Mouse (Mus musculus) MEL (cell line): ENCODE measurements around the gene Arhgap9.

ENCODE experiments used
- BHLHE40 ChIP-seq: IDR thresholded peaks from 2 replicates; pipeline ENCODE4 v1.6.1; 2012; ENCODE audit warnings: low read depth, mild to moderate bottlenecking, inconsistent platforms, low read length, improper control_type of control experiment, borderline replicate concordance
- CTCF ChIP-seq, 3 experiments: IDR thresholded peaks in 2 of 3; conservative IDR thresholded peaks in 1 of 3; 2 replicates each; pipeline ENCODE4 v1.5.1; 2011 to 2012; ENCODE audit warnings: low read length in 3 of 3, low read depth in 2 of 3, mild to moderate bottlenecking in 2 of 3, improper control_type of control experiment in 1 of 3, inconsistent platforms in 1 of 3, mixed read lengths in 1 of 3, moderate library complexity in 1 of 3; ENCODE audit not compliant: control insufficient read depth in 1 of 3, insufficient read depth in 1 of 3, poor library complexity in 1 of 3, severe bottlenecking in 1 of 3
- EP300 ChIP-seq, 2 experiments: IDR thresholded peaks; 2 replicates each; pipeline ENCODE4 v1.6.1; 2011; ENCODE audit warnings: improper control_type of control experiment in 2 of 2, low read length in 2 of 2, low read depth in 1 of 2, mild to moderate bottlenecking in 1 of 2
- GABPA ChIP-seq: IDR thresholded peaks from 2 replicates; pipeline ENCODE4 v1.6.1; 2012; ENCODE audit warnings: low read depth, mild to moderate bottlenecking, inconsistent platforms, low read length, improper control_type of control experiment, moderate library complexity
- HCFC1 ChIP-seq: IDR thresholded peaks from 2 replicates; pipeline ENCODE4 v1.6.1; 2012; ENCODE audit warnings: low read depth, mild to moderate bottlenecking, inconsistent platforms, low read length, improper control_type of control experiment, moderate library complexity
- MYC ChIP-seq: IDR thresholded peaks from 2 replicates; pipeline ENCODE4 v1.6.1; 2011; ENCODE audit warnings: low read depth, mild to moderate bottlenecking, low read length, improper control_type of control experiment, moderate library complexity
- POLR2AphosphoS2 ChIP-seq: IDR thresholded peaks from 2 replicates; pipeline ENCODE4 v1.6.1; 2011; ENCODE audit warnings: low read length, improper control_type of control experiment

GRCm38 (mm10) chr10:127336952-127337351, 15.2 kb downstream of the Arhgap9 start:
- no peak for TF ChIP-seq CTCF (IDR thresholded peaks at IDR 0.05 in 2 of 3, conservative IDR thresholded peaks at IDR 0.05 in 1 of 3; ENCODE audit: control insufficient read depth in 1 of 3, insufficient read depth in 1 of 3, low read depth in 2 of 3, low read length in 3 of 3, poor library complexity in 1 of 3, severe bottlenecking in 1 of 3)
- TF ChIP-seq HCFC1 = no peak
- TF ChIP-seq BHLHE40 = no peak
- no peak for TF ChIP-seq EP300 (IDR thresholded peaks at IDR 0.05; ENCODE audit: low read depth in 1 of 2, low read length in 2 of 2)
- TF ChIP-seq MYC = no peak
- TF ChIP-seq GABPA = no peak
- no peak for TF ChIP-seq POLR2AphosphoS2
